In genomic region chr7:132859042-132859958, GRCm38 (mm10) we compare ENCODE assay signal across 8 mouse cellular contexts. TPM values are rescaled to one million over a fixed set of nuclear protein-coding genes. Genes with fewer than 3 reads are reported as not detected.
DNase-seq lines count a peak whose midpoint lies in the region; ATAC-seq lines count a peak whose summit lies in the region.

Gene Abraxas2, plus strand, starts transcription at chr7:132859225.

- H3K4me1 ChIP-seq in hindbrain, embryonic 15.5 days (replicated peaks) = peaks cover 24% of the 10 kb centered on the region

- H3K9ac ChIP-seq in hindbrain, embryonic 15.5 days = peak within 1 kb of the TSS; percentile 87

- peak within 1 kb of the TSS; percentile 74 for H3K4me3 ChIP-seq in hindbrain, embryonic 15.5 days

- no peaks in the 10 kb centered on the region for H3K27me3 ChIP-seq in hindbrain, embryonic 15.5 days

- H3K4me2 ChIP-seq in hindbrain, embryonic 15.5 days = peak within 1 kb of the TSS; percentile 79

- peak within 1 kb of the TSS; percentile 80 for H3K27ac ChIP-seq in hindbrain, embryonic 15.5 days (replicated peaks)

- WGBS in hindbrain, embryonic 15.5 days = under 1% methylated on average over 53 of the region's 53 CpGs

- H3K36me3 ChIP-seq in hindbrain, embryonic 15.5 days = no peaks in the 10 kb centered on the region

- ATAC-seq in hindbrain, embryonic 15.5 days (ENCODE audit: low FRiP score, low read depth) = peak; percentile 96

- no peaks in the 10 kb centered on the region for H3K9me3 ChIP-seq in hindbrain, embryonic 15.5 days

- peak; percentile 91 for DNase-seq in T-cell, adult 2 months (ENCODE audit: low spot score)
- peak; percentile 91 to 92 for DNase-seq in cerebellum, postnatal 36 days
- DNase-seq in frontal cortex, postnatal 36 days (ENCODE audit: low spot score in 2 of 2) = peak; percentile 90 to 91
- peak; percentile 61 for DNase-seq in left cerebral cortex, adult 11 months (ENCODE audit: low spot score)
- peak; percentile 90 to 93 for DNase-seq in lung, postnatal 4 days
- peak; percentile 80 for DNase-seq in retina, postnatal 7 days (ENCODE audit: low read depth, low spot score)
- DNase-seq in urinary bladder, adult 2 months (ENCODE audit: low spot score) = peak; percentile 73

RNA-seq across cellular contexts. Expression of gene Abraxas2, which starts in this region (rescaled TPM):
- 36.2 and 38.4 TPM in 2 replicates for polyA plus RNA-seq in hindbrain, embryonic 15.5 days (2015; fragmentation: Nextera tagmentation; extraction: Ambion mirVana)
- polyA plus RNA-seq in urinary bladder, adult 2 months (2012; rRNA removed) = 24.0 and 24.7 TPM in 2 replicates

Comparison
In these comparisons a context has a peak if more than half of its experiments do, and no peak if none do; other contexts are left out.
1. Peak in every context shown above with its lines: DNase-seq, ATAC-seq, H3K4me3 ChIP-seq and H3K27ac ChIP-seq.